Mouse (Mus musculus) stomach, embryonic 15.5 days (tissue): Measurements from ENCODE around the gene Rexo1. TPM values are rescaled to one million over a fixed set of nuclear protein-coding genes. Genes with fewer than 3 reads are reported as not detected.

ENCODE experiments used
- ATAC-seq: fragments of 200-750 bp; cut with Nextera tagmentation; 2 replicates; pipeline ENCODE4 v1.8.0; 2017; ENCODE audit warnings: low read depth, moderate number of reproducible peaks, moderate TSS enrichment; ENCODE audit not compliant: insufficient read depth, low FRiP score
- H3K27ac ChIP-seq: fragments of 300-500 bp; sonication (generic); 2 replicates; pipeline ENCODE4 v1.5.1; 2015; ENCODE audit warnings: mild to moderate bottlenecking, inconsistent platforms
- H3K27me3 ChIP-seq: fragments of 300-500 bp; sonication (generic); replicated peaks from 2 replicates; pipeline ENCODE4 v1.6.1; 2015; ENCODE audit warnings: inconsistent platforms
- H3K36me3 ChIP-seq: fragments of 300-500 bp; sonication (generic); 2 replicates; pipeline ENCODE4 v1.6.1; 2015; ENCODE audit warnings: inconsistent platforms
- H3K4me1 ChIP-seq: fragments of 300-500 bp; sonication (generic); 2 replicates; pipeline ENCODE4 v1.6.1; 2015; ENCODE audit warnings: inconsistent platforms
- H3K4me2 ChIP-seq: fragments of 300-500 bp; sonication (generic); 2 replicates; pipeline ENCODE4 v1.6.1; 2015; ENCODE audit warnings: mild to moderate bottlenecking, inconsistent platforms
- H3K4me3 ChIP-seq: fragments of 300-500 bp; sonication (generic); replicated peaks from 2 replicates; pipeline ENCODE4 v1.5.1; 2015; ENCODE audit warnings: inconsistent platforms
- H3K9ac ChIP-seq: fragments of 300-500 bp; sonication (generic); 2 replicates; pipeline ENCODE4 v1.6.1; 2015; ENCODE audit warnings: inconsistent platforms
- H3K9me3 ChIP-seq: fragments of 300-500 bp; sonication (generic); 2 replicates; pipeline ENCODE4 v1.6.1; 2016; ENCODE audit warnings: inconsistent platforms
- WGBS: fragments of 180-500 bp; shearing (Covaris S2); methylation state at CpG from one replicate; pipeline ENCODE4 v1.1.7; 2015; 5-methylcytosine and 5-hydroxymethylcytosine counted together
- polyA plus RNA-seq: library from polyadenylated mRNA; unstranded; fragments of >200 nt; fragmentation: Nextera tagmentation; extraction: Ambion mirVana; gene quantifications from 2 replicates; pipeline ENCODE4 v1.2.1, GENCODE M21; 2015

Gene Rexo1
- polyA plus RNA-seq, 1 experiment from 2014 or later: 23.2 TPM

- 92% methylated on average over 15 of the region's 15 CpGs for WGBS
- Histone ChIP-seq H3K4me2 (no peak overlapping the region), H3K9me3 (no peaks in the 10 kb centered on the region), H3K4me1 (no peaks in the 10 kb centered on the region), H3K4me3 (no peak overlapping the region), H3K27me3 (no peaks in the 10 kb centered on the region), H3K27ac (no peak overlapping the region), H3K36me3 (peaks cover 71% of the 10 kb centered on the region), H3K9ac (no peak overlapping the region)
- no peak for ATAC-seq
Measured at GRCm38 (mm10) chr10:80547539-80547938, 13.8 kb downstream of the Rexo1 start.

DNA sequence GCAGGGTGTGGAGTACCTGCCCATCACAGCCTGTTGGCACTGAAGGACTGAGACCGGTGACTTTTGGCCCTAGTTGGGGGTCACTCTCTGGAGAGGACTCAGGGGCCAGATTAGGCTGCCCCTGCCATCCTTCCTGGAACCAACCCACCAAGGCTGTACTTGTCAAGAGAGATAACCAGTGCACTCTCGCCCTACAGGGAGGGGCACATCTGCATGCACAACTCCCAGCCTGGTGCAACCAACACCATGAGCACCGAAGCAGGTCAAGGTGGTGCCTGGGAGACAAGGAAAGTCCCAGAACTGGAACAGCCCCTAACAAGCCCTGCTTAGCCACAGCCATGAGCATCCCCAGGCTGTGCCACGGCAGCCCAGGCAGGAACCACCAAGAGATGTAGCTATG lies 14.4 kb downstream of the Rexo1 start:
- 0 out of 2 replicates have a peak, but pooled peaks have one; percentile 8 for ATAC-seq
- Histone ChIP-seq H3K9me3 (no peaks in the 10 kb centered on the region), H3K9ac (no peak overlapping the region), H3K27ac (no peak overlapping the region), H3K4me1 (no peaks in the 10 kb centered on the region), H3K4me3 (no peak overlapping the region), H3K4me2 (no peak overlapping the region), H3K27me3 (no peaks in the 10 kb centered on the region), H3K36me3 (peaks cover 76% of the 10 kb centered on the region)
- 86% methylated on average over 4 of the region's 4 CpGs for WGBS

GRCm38 (mm10) chr10:80545590-80545989 lies 15.8 kb downstream of the Rexo1 start:
- Histone ChIP-seq H3K9ac (no peak overlapping the region), H3K4me2 (no peak overlapping the region), H3K36me3 (peaks cover 80% of the 10 kb centered on the region), H3K27ac (no peak overlapping the region), H3K9me3 (no peaks in the 10 kb centered on the region), H3K4me1 (no peaks in the 10 kb centered on the region), H3K27me3 (no peaks in the 10 kb centered on the region), H3K4me3 (no peak overlapping the region)
- no peak for ATAC-seq
- 87% methylated on average over 8 of the region's 8 CpGs for WGBS

DNA sequence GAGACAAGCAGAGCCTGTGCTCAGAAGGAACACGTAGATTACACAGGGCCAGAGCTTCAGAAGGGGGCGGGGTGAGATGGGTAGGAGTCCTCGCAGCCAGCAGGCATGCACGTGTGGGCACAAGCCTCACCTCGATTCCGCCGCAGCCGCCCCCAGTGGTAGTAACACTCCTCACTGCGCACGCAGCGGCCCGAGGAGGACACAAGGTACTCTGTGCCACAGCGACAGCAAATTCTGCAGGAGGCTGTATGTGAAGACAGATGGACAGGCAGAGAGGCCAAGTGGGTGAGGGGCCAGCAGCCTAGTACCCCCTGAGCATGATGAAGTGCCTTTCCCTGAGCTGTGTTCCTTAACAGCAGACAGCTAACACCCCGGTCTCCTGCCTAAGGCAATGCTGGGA lies 17.5 kb downstream of the Rexo1 start:
- WGBS: 93% methylated on average over 14 of the region's 14 CpGs
- H3K9ac ChIP-seq: no peak overlapping the region
- H3K4me3 ChIP-seq: no peak overlapping the region
- no peaks in the 10 kb centered on the region for H3K9me3 ChIP-seq
- peaks cover 68% of the 10 kb centered on the region for H3K36me3 ChIP-seq
- H3K4me2 ChIP-seq: no peak overlapping the region
- H3K27ac ChIP-seq: no peak overlapping the region
- H3K4me1 ChIP-seq: peaks cover 3% of the 10 kb centered on the region
- 0 out of 2 replicates have a peak, but pooled peaks cover 3% of the 10 kb centered on the region for H3K27me3 ChIP-seq
- ATAC-seq: no peak

GRCm38 (mm10) chr10:80539493-80539892 lies 21.9 kb downstream of the Rexo1 start:
- H3K36me3 ChIP-seq: peaks cover 30% of the 10 kb centered on the region
- WGBS: 29% methylated on average over 5 of the region's 5 CpGs
- no peaks in the 10 kb centered on the region for H3K9me3 ChIP-seq
- peaks cover 15% of the 10 kb centered on the region for H3K4me1 ChIP-seq
- no peak overlapping the region for H3K4me3 ChIP-seq
- H3K4me2 ChIP-seq: peak overlapping the region; percentile 57
- H3K27me3 ChIP-seq: peaks cover 24% of the 10 kb centered on the region
- H3K9ac ChIP-seq: no peak overlapping the region
- ATAC-seq: no peak
- H3K27ac ChIP-seq: no peak overlapping the region

DNA sequence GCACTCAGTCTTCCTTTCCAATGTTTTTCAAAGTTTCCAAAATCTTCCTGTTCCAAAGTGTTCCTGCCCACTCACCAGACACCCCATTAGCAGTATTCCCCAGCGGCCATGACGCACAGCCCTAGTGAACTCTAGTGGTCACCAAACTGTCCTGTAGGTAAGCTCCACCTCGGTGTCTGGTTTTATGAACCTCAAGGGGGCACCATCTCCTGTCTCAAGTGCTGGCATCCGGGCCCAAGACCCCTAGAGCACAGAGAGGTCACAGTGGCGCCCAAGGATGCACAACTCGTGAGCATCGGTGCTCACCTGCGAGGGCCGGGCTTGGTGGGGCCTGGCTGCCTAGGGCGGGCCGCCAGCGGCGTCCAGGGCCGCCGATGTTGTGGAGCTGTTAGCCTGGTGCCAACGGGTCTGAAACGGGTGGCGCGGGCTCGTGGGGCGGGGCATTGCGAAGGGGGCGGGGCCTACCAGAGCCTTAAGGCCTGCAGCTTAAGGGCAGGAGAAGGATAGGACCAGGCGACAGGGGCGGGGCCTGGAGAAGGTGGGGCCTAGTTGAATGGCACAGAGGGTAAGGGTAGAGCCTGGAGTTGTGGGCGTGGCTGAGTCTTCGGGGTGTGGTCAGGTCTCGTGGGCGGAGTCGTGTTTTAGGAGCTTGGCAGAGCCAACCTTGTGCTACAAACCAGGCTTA lies 22.5 kb downstream of the Rexo1 start, which contains the start of gene Atp8b3:
TSS of gene Atp8b3 (minus strand) at position 415 of the 685 bp plus-strand sequence.
- WGBS: 2% methylated on average over 30 of the region's 30 CpGs
- H3K9me3 ChIP-seq: no peaks in the 10 kb centered on the region
- H3K4me2 ChIP-seq: peak within 1 kb of the TSS; percentile 57
- H3K27ac ChIP-seq: no peak within 1 kb of the TSS
- peaks cover 24% of the 10 kb centered on the region for H3K27me3 ChIP-seq
- H3K9ac ChIP-seq: no peak within 1 kb of the TSS
- ATAC-seq: peak; percentile 90
- peaks cover 15% of the 10 kb centered on the region for H3K4me1 ChIP-seq
- peak within 1 kb of the TSS; percentile 29 for H3K4me3 ChIP-seq
- H3K36me3 ChIP-seq: peaks cover 23% of the 10 kb centered on the region

DNA sequence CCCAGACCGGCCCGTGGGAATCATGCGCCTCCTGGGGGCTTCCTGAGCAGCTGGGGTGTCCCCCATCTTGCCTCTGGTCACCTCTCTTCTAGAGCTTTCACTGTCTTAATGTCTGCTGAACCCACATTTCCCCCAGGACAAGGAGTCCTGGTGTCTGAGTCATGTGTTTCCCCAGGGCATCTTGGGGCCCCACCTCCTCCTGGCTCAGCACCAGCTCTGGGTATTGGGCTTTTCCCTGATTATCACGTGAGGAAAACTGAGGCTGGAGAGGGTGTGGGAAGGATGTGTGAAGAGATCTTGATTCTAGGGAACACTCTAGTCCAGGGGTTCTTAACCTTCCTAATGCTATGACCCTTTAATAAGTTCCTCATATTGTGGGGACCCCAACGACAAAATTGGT lies 23.2 kb downstream of the Rexo1 start:
- no peak overlapping the region for H3K4me3 ChIP-seq
- H3K36me3 ChIP-seq: peaks cover 17% of the 10 kb centered on the region
- no peaks in the 10 kb centered on the region for H3K9me3 ChIP-seq
- no peak overlapping the region for H3K27ac ChIP-seq
- WGBS: 57% methylated on average over 5 of the region's 5 CpGs
- H3K4me1 ChIP-seq: peaks cover 15% of the 10 kb centered on the region
- no peak overlapping the region for H3K9ac ChIP-seq
- ATAC-seq: no peak
- no peak overlapping the region for H3K4me2 ChIP-seq
- H3K27me3 ChIP-seq: peaks cover 24% of the 10 kb centered on the region

- Histone ChIP-seq H3K36me3 (no peaks in the 10 kb centered on the region), H3K4me1 (peaks cover 15% of the 10 kb centered on the region), H3K4me2 (peak overlapping the region; percentile 36), H3K4me3 (no peak overlapping the region), H3K9ac (no peak overlapping the region), H3K9me3 (no peaks in the 10 kb centered on the region), H3K27ac (no peak overlapping the region), H3K27me3 (peaks cover 24% of the 10 kb centered on the region)
- 11% methylated on average over 13 of the region's 13 CpGs for WGBS
- no peak for ATAC-seq
Measured at GRCm38 (mm10) chr10:80535711-80536110, 25.6 kb downstream of the Rexo1 start.

- H3K9ac ChIP-seq: no peak overlapping the region
- ATAC-seq: no peak
- no peak overlapping the region for H3K27ac ChIP-seq
- no peaks in the 10 kb centered on the region for H3K36me3 ChIP-seq
- H3K4me2 ChIP-seq: peak overlapping the region; percentile 36
- no peaks in the 10 kb centered on the region for H3K9me3 ChIP-seq
- peaks cover 24% of the 10 kb centered on the region for H3K27me3 ChIP-seq
- 9% methylated on average over 14 of the region's 14 CpGs for WGBS
- H3K4me3 ChIP-seq: 0 out of 2 replicates have a peak overlapping the region, but pooled peaks have one; percentile 4
- H3K4me1 ChIP-seq: peaks cover 15% of the 10 kb centered on the region
Measured at GRCm38 (mm10) chr10:80535071-80535470, 26.3 kb downstream of the Rexo1 start.

DNA sequence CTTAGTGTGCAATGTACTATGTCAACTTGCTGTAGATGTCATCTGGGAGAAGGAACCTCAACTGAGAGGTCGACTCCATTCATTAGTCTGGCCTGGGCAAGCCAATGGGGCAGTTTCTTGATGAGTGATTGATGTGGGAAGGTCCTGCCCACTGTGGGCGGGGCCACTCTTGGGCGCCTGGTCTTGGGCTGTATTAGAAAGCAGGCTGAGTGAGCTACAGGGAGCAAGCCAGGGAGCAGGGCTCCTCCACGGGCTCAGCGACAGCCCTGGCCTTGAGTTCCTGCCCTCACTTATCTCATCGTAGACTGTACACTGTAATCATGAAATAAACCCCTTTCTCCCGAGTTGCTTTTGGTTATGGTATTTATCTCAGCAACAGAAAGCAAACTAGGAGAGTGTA lies 27.7 kb downstream of the Rexo1 start:
- no peak overlapping the region for H3K4me2 ChIP-seq
- WGBS: 9% methylated on average over 7 of the region's 7 CpGs
- H3K36me3 ChIP-seq: no peaks in the 10 kb centered on the region
- H3K9ac ChIP-seq: no peak overlapping the region
- H3K27ac ChIP-seq: no peak overlapping the region
- peaks cover 19% of the 10 kb centered on the region for H3K27me3 ChIP-seq
- ATAC-seq: peak; percentile 72; the same call in 1 of the 2 replicates
- H3K4me1 ChIP-seq: peaks cover 10% of the 10 kb centered on the region
- H3K4me3 ChIP-seq: no peak overlapping the region
- no peaks in the 10 kb centered on the region for H3K9me3 ChIP-seq

DNA sequence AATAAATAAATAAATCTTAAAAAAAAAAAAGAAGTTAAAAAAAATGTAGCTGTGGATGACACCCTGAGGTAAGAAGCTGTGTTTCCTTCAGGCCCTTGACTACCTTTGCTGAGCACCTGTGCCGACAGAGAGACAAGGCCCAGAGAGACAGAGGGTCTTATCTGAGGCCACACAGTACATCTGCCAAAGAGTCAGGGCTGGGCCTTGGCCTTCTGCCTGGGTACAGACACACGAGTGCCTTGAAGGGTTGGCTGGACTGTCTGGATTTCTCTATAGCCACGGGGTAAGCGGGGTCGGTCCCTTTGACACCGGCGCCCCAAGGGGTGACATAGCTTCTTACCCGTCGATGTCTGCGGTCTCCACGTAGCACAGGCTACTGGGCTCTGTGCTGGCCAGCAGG lies 28.6 kb downstream of the Rexo1 start:
- no peaks in the 10 kb centered on the region for H3K36me3 ChIP-seq
- WGBS: 87% methylated on average over 11 of the region's 11 CpGs
- ATAC-seq: no peak
- no peak overlapping the region for H3K9ac ChIP-seq
- H3K27me3 ChIP-seq: peaks cover 19% of the 10 kb centered on the region
- no peak overlapping the region for H3K4me3 ChIP-seq
- peaks cover 8% of the 10 kb centered on the region for H3K4me1 ChIP-seq
- H3K4me2 ChIP-seq: no peak overlapping the region
- H3K27ac ChIP-seq: no peak overlapping the region
- H3K9me3 ChIP-seq: no peaks in the 10 kb centered on the region

GRCm38 (mm10) chr10:80526172-80526571 lies 35.2 kb downstream of the Rexo1 start:
- Histone ChIP-seq H3K9me3 (no peaks in the 10 kb centered on the region), H3K4me3 (no peak overlapping the region; the same call in 1 of the 2 replicates), H3K9ac (no peak overlapping the region), H3K36me3 (no peaks in the 10 kb centered on the region), H3K4me2 (no peak overlapping the region), H3K27me3 (no peaks in the 10 kb centered on the region; the same call in 1 of the 2 replicates), H3K27ac (no peak overlapping the region), H3K4me1 (no peaks in the 10 kb centered on the region)
- peak; percentile 71 for ATAC-seq
- whole genome bisulfite sequencing: 20% methylated on average over 9 of the region's 9 CpGs
